Mouse (Mus musculus): ENCODE data around the gene Hyls1.
A peak's percentile ranks its signal among the peaks of the same experiment; 100 is the strongest.

DNA sequence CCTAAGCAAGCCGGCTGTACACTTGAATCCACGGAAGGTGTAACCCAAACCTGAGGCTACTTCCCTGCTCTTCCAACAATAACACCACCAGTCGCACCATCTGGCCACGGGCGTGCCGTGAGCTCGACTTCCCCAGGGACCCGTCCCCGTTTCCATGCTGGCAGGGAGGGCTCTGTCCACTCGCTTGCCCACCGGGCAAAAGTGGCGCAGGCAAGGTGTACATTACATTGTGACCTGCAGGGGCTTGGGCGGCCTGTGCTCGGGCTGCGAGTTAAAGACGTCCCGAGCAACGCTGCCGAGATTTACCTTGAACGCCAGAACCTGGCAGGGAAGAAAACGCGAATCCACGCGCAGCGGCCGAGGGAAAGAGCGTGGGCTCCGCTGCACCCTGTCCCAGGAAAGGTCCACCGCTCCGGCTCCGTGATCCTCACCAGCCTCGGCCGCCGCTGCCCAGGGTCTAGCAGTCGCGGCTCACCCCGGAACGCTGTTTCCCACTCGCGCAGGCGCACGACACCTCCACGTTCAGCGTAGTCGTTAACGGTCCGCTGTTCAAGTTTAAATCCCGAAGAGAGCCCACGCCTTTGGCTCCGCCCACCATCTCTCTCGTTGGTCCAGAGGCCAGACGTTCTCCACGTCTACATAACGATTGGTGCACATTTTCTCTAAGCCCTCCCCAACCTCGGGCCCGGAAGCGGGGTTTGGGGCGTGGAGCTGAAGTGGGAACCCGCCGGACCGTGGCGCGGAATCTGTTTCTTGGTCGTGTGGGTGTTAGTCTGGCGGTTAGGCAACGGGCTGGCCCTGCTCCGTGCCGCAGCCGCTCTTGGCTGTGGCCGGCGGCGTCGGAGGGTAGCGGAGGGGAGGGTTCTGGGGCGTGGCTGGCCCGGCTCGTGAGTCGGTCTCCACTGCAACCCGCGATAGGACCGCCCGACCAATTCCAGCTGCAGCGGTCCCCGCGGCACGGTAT, at the start of gene Hyls1, which contains the start of gene Pate2:
- TF ChIP-seq CTCF (IDR thresholded peaks at IDR 0.05; ENCODE audit: extremely low read depth, insufficient read length, insufficient replicate concordance, low read depth, low read length) (no peak), POLR2A (IDR thresholded peaks at IDR 0.05; ENCODE audit: low read depth, low read length) (peak; percentile 43; the same call in 1 of the 2 replicates)

Measured in small intestine, adult 2 months (tissue).